Mouse (Mus musculus) midbrain, embryonic 15.5 days (tissue): Measurements from ENCODE around the gene Nmnat2. TPM values are rescaled to one million over a fixed set of nuclear protein-coding genes. Genes with fewer than 3 reads are reported as not detected.

Experiments used
- ATAC-seq: fragments of 200-750 bp; cut with Nextera tagmentation; replicated peaks from 2 replicates; pipeline ENCODE4 v1.8.0; 2017; ENCODE audit warnings: moderate TSS enrichment
- H3K27ac ChIP-seq: fragments of 300-500 bp; sonication (generic); 2 replicates; pipeline ENCODE4 v1.5.1; 2015; ENCODE audit warnings: mild to moderate bottlenecking, inconsistent platforms
- H3K27me3 ChIP-seq: fragments of 300-500 bp; sonication (generic); replicated peaks from 2 replicates; pipeline ENCODE4 v1.6.1; 2015; ENCODE audit warnings: inconsistent platforms
- H3K36me3 ChIP-seq: fragments of 300-500 bp; sonication (generic); replicated peaks from 2 replicates; pipeline ENCODE4 v1.6.1; 2015; ENCODE audit warnings: inconsistent platforms
- H3K4me1 ChIP-seq: fragments of 300-500 bp; sonication (generic); 2 replicates; pipeline ENCODE4 v1.6.1; 2015; ENCODE audit warnings: inconsistent platforms
- H3K4me2 ChIP-seq: fragments of 300-500 bp; sonication (generic); 2 replicates; pipeline ENCODE4 v1.6.1; 2015; ENCODE audit warnings: inconsistent platforms, mild to moderate bottlenecking, moderate library complexity
- H3K4me3 ChIP-seq: fragments of 300-500 bp; sonication (generic); 2 replicates; pipeline ENCODE4 v1.5.1; 2015; ENCODE audit warnings: mild to moderate bottlenecking, inconsistent platforms
- H3K9ac ChIP-seq: fragments of 300-500 bp; sonication (generic); 2 replicates; pipeline ENCODE4 v1.6.1; 2015; ENCODE audit warnings: mild to moderate bottlenecking, inconsistent platforms
- H3K9me3 ChIP-seq: fragments of 300-500 bp; sonication (generic); 2 replicates; pipeline ENCODE4 v1.6.1; 2016; ENCODE audit warnings: inconsistent platforms
- WGBS: fragments of 180-500 bp; shearing (Covaris S2); methylation state at CpG from one replicate; pipeline ENCODE4 v1.1.7; 2015; ENCODE audit warnings: mixed read lengths; 5-methylcytosine and 5-hydroxymethylcytosine counted together
- polyA plus RNA-seq: library from polyadenylated mRNA; unstranded; fragments of >200 nt; fragmentation: Nextera tagmentation; extraction: Ambion mirVana; gene quantifications from 2 replicates; pipeline ENCODE4 v1.2.1, GENCODE M21; 2015

Nmnat2 gene
- polyA plus RNA-seq, 1 experiment from 2014 or later: 98.5 TPM

GRCm38 (mm10) chr1:153091438-153092236 is 136.8 kb downstream of the Nmnat2 start:
- no peak overlapping the region for H3K4me3 ChIP-seq
- no peak overlapping the region for H3K27ac ChIP-seq
- H3K4me1 ChIP-seq: no peaks in the 10 kb centered on the region

GRCm38 (mm10) chr1:153092237-153092975 is 137.6 kb downstream of the Nmnat2 start:
- H3K4me1 ChIP-seq: no peaks in the 10 kb centered on the region
- no peak overlapping the region for H3K4me2 ChIP-seq
- no peak overlapping the region for H3K4me3 ChIP-seq
- H3K9ac ChIP-seq: no peak overlapping the region
- H3K27me3 ChIP-seq: peaks cover 3% of the 10 kb centered on the region; the same call in 1 of the 2 replicates
- peak; percentile 51; the same call in 1 of the 2 replicates for ATAC-seq
- H3K36me3 ChIP-seq: no peaks in the 10 kb centered on the region
- WGBS: 46% methylated on average over 5 of the region's 5 CpGs
- no peak overlapping the region for H3K27ac ChIP-seq
- H3K9me3 ChIP-seq: no peaks in the 10 kb centered on the region

More at GRCm38 (mm10) chr1:153091438-153092236, 136.8 kb downstream of the Nmnat2 start:
- peaks cover 3% of the 10 kb centered on the region; the same call in 1 of the 2 replicates for H3K27me3 ChIP-seq
- H3K9me3 ChIP-seq: no peaks in the 10 kb centered on the region
- no peaks in the 10 kb centered on the region for H3K36me3 ChIP-seq
- ATAC-seq: peak; percentile 17; the same call in 1 of the 2 replicates
- H3K9ac ChIP-seq: no peak overlapping the region
- WGBS: 31% methylated on average over 9 of the region's 9 CpGs
- no peak overlapping the region for H3K4me2 ChIP-seq

- Histone ChIP-seq H3K9me3 (no peaks in the 10 kb centered on the region), H3K27me3 (peaks cover 3% of the 10 kb centered on the region; the same call in 1 of the 2 replicates), H3K27ac (no peak overlapping the region), H3K4me3 (no peak overlapping the region), H3K4me1 (no peaks in the 10 kb centered on the region), H3K36me3 (no peaks in the 10 kb centered on the region), H3K4me2 (no peak overlapping the region), H3K9ac (no peak overlapping the region)
- WGBS: 55% methylated on average over 5 of the region's 5 CpGs
- ATAC-seq: no peak
Observed at GRCm38 (mm10) chr1:153093172-153093571, 138.4 kb downstream of the Nmnat2 start.

- Histone ChIP-seq H3K27ac (no peak overlapping the region), H3K4me3 (no peak overlapping the region), H3K27me3 (peaks cover 3% of the 10 kb centered on the region; the same call in 1 of the 2 replicates), H3K4me1 (no peaks in the 10 kb centered on the region), H3K9me3 (no peaks in the 10 kb centered on the region), H3K36me3 (no peaks in the 10 kb centered on the region), H3K4me2 (no peak overlapping the region), H3K9ac (no peak overlapping the region)
- ATAC-seq: 0 out of 2 replicates have a peak, but pooled peaks have one; percentile 31
- WGBS: 71% methylated on average over 4 of the region's 4 CpGs
Observed at GRCm38 (mm10) chr1:153093581-153093980, 138.8 kb downstream of the Nmnat2 start.

- H3K4me2 ChIP-seq: no peak overlapping the region
- no peak overlapping the region for H3K27ac ChIP-seq
- no peak overlapping the region for H3K4me3 ChIP-seq
- no peak for ATAC-seq
- H3K9ac ChIP-seq: no peak overlapping the region
- WGBS: 27% methylated on average over 12 of the region's 12 CpGs
- no peaks in the 10 kb centered on the region for H3K9me3 ChIP-seq
- no peaks in the 10 kb centered on the region for H3K36me3 ChIP-seq
- H3K4me1 ChIP-seq: no peaks in the 10 kb centered on the region
- H3K27me3 ChIP-seq: peaks cover 3% of the 10 kb centered on the region; the same call in 1 of the 2 replicates
Observed at GRCm38 (mm10) chr1:153094226-153095076, 139.7 kb downstream of the Nmnat2 start.

GRCm38 (mm10) chr1:153095328-153095727 is 140.5 kb downstream of the Nmnat2 start:
- no peak for ATAC-seq
- Histone ChIP-seq H3K27me3 (peaks cover 3% of the 10 kb centered on the region; the same call in 1 of the 2 replicates), H3K4me3 (no peak overlapping the region), H3K4me1 (no peaks in the 10 kb centered on the region), H3K36me3 (no peaks in the 10 kb centered on the region), H3K4me2 (no peak overlapping the region), H3K9me3 (no peaks in the 10 kb centered on the region), H3K27ac (no peak overlapping the region), H3K9ac (no peak overlapping the region)
- WGBS: 40% methylated on average over 6 of the region's 6 CpGs

GRCm38 (mm10) chr1:153095826-153096727 is 141.3 kb downstream of the Nmnat2 start:
- Histone ChIP-seq H3K27ac (no peak overlapping the region), H3K4me2 (no peak overlapping the region), H3K4me3 (no peak overlapping the region), H3K9ac (no peak overlapping the region), H3K4me1 (no peaks in the 10 kb centered on the region), H3K9me3 (no peaks in the 10 kb centered on the region), H3K36me3 (no peaks in the 10 kb centered on the region), H3K27me3 (peaks cover 3% of the 10 kb centered on the region; the same call in 1 of the 2 replicates)
- WGBS: 16% methylated on average over 16 of the region's 16 CpGs
- no peak for ATAC-seq

GRCm38 (mm10) chr1:153097017-153097675 is 142.4 kb downstream of the Nmnat2 start:
- Histone ChIP-seq H3K9ac (no peak overlapping the region), H3K27me3 (peaks cover 3% of the 10 kb centered on the region; the same call in 1 of the 2 replicates), H3K4me3 (no peak overlapping the region), H3K4me1 (no peaks in the 10 kb centered on the region), H3K4me2 (no peak overlapping the region), H3K9me3 (no peaks in the 10 kb centered on the region), H3K36me3 (0 out of 2 replicates have a peak, but pooled peaks cover under 1% of the 10 kb centered on the region), H3K27ac (no peak overlapping the region)
- 90% methylated on average over 6 of the region's 6 CpGs for WGBS
- no peak for ATAC-seq

GRCm38 (mm10) chr1:153098586-153098985 is 143.8 kb downstream of the Nmnat2 start:
- no peaks in the 10 kb centered on the region for H3K4me1 ChIP-seq
- no peak overlapping the region for H3K4me2 ChIP-seq
- WGBS: 35% methylated on average over 11 of the region's 11 CpGs
- no peaks in the 10 kb centered on the region for H3K27me3 ChIP-seq
- no peak overlapping the region for H3K9ac ChIP-seq
- H3K27ac ChIP-seq: no peak overlapping the region
- H3K4me3 ChIP-seq: no peak overlapping the region
- ATAC-seq: no peak
- H3K36me3 ChIP-seq: 0 out of 2 replicates have a peak, but pooled peaks cover 3% of the 10 kb centered on the region
- no peaks in the 10 kb centered on the region for H3K9me3 ChIP-seq

GRCm38 (mm10) chr1:153100912-153101311 is 146.1 kb downstream of the Nmnat2 start:
- 61% methylated on average over 9 of the region's 9 CpGs for WGBS
- Histone ChIP-seq H3K4me3 (no peak overlapping the region), H3K4me1 (no peaks in the 10 kb centered on the region), H3K36me3 (0 out of 2 replicates have a peak, but pooled peaks cover 6% of the 10 kb centered on the region), H3K9me3 (no peaks in the 10 kb centered on the region), H3K9ac (no peak overlapping the region), H3K4me2 (no peak overlapping the region), H3K27me3 (no peaks in the 10 kb centered on the region), H3K27ac (no peak overlapping the region)
- no peak for ATAC-seq
